Mouse (Mus musculus) neutrophil, adult 5-6 weeks (primary cell): ENCODE measurements around the gene Zdhhc20. TPM values are rescaled to one million over a fixed set of nuclear protein-coding genes. Genes with fewer than 3 reads are reported as not detected.
"Not testable (repeated sequence)": the region's sequence is repeated elsewhere in the genome, so short reads cannot be mapped to it uniquely, and the experiment has no call there.

ENCODE experiments used
- ATAC-seq: fragments of 151-379, 151-347 bp; 2 replicates; pipeline ENCODE4 v1.8.0; 2017; ENCODE audit warnings: mild to moderate bottlenecking, moderate TSS enrichment; ENCODE audit not compliant: insufficient number of reproducible peaks, poor library complexity, low FRiP score, severe bottlenecking; ENCODE audit errors: extremely low read depth
- total RNA-seq: library from RNA; stranded (forward); fragments of 200-1000 nt; gene quantifications from 2 replicates; pipeline ENCODE4 v1.2.3, GENCODE M21; 2017

Gene Zdhhc20
- total RNA-seq, 1 experiment from 2014 or later: 94.2 TPM

DNA sequence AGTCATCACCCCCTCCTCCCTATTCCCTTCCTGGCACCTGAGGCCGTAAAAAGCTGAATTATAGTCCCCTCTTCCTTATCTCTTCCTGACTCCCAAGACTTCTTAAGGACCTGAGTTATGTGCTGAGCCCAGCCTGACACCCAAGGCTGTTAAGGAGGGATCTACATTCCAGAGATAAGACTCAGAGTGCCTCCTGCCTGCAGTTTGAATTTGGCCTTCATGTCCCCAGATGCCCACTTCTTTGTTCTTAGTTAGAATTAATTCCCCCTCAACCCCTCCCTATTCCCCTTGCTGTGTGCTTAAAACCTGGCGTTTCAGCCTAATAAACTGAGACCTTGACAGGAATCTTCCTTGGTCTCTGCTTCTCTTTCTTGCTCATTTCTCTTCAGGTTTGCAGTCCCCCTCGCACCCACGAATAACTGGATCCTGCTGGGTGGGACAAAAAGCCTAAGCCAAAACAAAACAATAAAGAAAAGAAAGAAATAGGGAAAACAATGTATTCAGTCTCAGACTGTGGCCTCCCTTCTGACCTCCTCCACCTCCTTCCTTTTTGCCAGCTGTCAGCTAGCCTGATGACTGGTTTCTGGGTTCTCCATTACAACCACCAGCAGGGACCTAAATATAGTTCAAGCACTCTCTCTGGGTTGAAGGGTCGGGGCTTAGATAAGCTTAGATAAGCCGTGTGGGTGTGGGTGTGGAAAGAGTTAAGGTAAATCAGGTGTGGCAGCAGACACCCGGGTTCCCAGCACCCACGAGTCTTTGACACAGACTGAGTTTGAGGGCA lies 6.2 kb upstream of the Zdhhc20 start:
- not testable (repeated sequence) for ATAC-seq

DNA sequence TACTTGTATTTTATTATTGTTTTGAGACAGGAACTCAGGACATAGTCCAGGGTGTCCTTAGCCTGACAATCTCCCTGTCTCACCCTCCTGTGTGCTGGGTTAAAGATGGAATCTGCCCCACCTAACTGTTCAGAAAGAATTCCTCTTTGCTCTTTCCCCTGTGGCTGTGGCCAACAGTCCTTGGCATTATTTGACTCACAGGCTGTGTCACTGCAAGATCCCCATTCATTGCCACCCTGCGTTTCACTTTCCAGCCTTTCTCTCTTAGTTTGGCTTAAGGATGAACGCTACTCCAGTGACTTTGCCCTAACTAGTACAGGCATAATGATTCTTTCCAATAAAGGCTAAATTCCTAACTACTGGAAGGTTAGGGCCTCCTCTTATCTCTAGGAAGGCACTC lies 4.3 kb upstream of the Zdhhc20 start:
- no peak for ATAC-seq

- ATAC-seq: no peak
These were observed 2.9 kb upstream of the Zdhhc20 start for GRCm38 (mm10) chr14:57892961-57893360.

- ATAC-seq: no peak
These were observed 500 bp downstream of the Zdhhc20 start for GRCm38 (mm10) chr14:57889541-57890010.

DNA sequence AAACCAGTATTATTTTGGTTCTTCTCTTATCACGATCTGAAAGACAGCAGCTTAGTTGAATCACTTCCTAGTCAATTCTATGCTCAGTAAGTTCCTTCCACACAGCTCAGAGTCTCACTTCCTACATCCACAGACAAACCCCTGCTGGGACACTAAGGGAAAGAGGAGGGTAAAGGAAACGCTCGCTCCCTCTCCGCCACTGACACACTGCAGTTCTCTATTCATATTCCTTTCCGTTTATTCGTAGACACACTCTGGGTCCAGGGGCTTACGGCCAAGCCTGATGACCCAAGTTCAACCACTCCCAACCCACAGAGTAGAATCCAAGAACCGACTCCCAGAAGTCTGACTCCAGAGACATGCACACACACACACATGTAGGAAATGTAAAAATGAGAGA lies 2.9 kb downstream of the Zdhhc20 start:
- ATAC-seq: no peak

GRCm38 (mm10) chr14:57886032-57886431 lies 4.0 kb downstream of the Zdhhc20 start:
- ATAC-seq: no peak

GRCm38 (mm10) chr14:57883341-57883740 lies 6.7 kb downstream of the Zdhhc20 start:
- no peak for ATAC-seq

GRCm38 (mm10) chr14:57882720-57883119 lies 7.4 kb downstream of the Zdhhc20 start:
- ATAC-seq: no peak

GRCm38 (mm10) chr14:57881793-57882192 lies 8.3 kb downstream of the Zdhhc20 start:
- peak; percentile 16; the same call in 1 of the 2 replicates for ATAC-seq

GRCm38 (mm10) chr14:57881074-57881473 lies 9.0 kb downstream of the Zdhhc20 start:
- ATAC-seq: no peak

- no peak for ATAC-seq
These were observed 12.2 kb downstream of the Zdhhc20 start for GRCm38 (mm10) chr14:57877921-57878320.

GRCm38 (mm10) chr14:57866676-57867276 lies 23.3 kb downstream of the Zdhhc20 start:
- ATAC-seq: no peak

DNA sequence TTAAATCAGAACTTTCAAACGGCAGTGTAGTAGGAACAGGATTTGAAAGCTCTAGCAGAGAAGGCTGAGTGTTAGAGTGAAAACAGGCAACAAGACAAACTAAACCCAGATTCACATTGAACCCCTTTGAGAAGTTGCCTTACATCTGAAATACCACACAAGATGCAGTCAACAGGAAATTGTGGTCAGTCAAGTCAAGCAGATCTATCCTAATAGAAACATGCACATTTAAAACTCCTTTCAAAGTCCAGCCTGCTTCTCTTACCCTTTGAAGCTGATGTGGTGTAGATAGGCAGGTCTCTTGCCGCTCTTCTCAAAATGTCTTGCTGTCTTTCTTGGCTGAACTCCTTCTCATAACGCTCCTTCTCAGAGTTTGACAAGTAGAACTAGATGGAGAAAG lies 24.8 kb downstream of the Zdhhc20 start:
- peak; percentile 36; the same call in 1 of the 2 replicates for ATAC-seq

- no peak for ATAC-seq
These were observed 26.9 kb downstream of the Zdhhc20 start for GRCm38 (mm10) chr14:57863129-57863528.

GRCm38 (mm10) chr14:57861987-57862412 lies 28.1 kb downstream of the Zdhhc20 start:
- ATAC-seq: no peak

DNA sequence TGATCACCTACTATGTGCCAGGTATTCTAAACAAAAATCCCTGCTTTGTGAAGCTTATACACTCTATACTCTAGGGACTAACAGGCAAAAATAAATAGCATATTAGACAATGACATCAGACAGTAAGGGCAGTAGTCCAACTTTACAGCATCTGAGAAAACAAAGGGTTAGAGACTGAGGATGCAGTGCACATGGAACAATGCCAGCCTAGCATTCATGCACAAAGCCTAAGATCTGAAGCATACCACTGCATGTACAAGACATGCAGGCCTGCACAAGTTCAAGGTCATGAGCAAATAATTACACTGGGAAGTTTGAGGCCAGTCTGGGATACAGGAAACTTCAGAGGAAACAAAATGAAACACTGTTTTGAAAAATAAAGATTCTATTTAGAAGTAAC lies 30.6 kb downstream of the Zdhhc20 start:
- no peak for ATAC-seq

DNA sequence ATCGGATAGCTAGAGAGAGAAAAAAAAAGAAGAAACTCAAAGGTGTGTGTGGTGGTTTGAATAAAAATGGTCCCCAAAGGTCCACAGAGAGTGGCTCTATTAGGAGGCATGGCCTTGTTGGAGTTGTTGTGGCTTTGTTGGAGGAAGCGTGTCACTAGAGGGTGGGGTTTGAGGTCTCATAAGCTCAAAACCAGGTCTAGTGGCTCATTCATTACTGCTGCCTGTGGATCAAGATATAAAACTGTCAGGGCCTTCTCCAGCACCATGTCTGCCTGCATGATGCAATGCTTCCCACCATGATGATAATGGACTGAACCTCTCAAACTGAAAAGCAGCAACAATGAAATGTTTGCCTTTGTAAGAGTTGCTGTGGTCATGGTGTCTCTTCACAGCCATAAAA lies 31.5 kb downstream of the Zdhhc20 start:
- ATAC-seq: no peak

GRCm38 (mm10) chr14:57856037-57856436 lies 34.0 kb downstream of the Zdhhc20 start:
- ATAC-seq: not testable (repeated sequence)

DNA sequence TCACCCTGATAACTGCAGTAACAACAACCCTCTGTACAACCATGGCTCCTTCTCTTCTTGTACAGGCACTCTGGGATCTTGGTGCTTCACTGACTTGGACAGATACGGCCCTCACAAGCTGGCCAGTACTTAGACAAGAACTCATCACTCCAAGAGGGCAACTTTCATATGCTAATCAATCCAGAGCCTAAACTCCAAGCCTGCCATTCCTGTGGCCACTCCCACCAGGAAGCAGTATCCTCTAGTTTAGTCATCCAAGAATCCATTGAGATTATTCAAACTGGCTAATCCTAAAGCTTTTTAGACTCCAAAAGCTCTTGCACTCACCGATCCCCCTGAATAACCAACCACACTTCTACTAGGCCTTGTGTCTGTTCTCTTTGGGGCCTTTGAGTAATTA lies 37.1 kb downstream of the Zdhhc20 start:
- no peak for ATAC-seq

- no peak for ATAC-seq
These were observed 39.7 kb downstream of the Zdhhc20 start for GRCm38 (mm10) chr14:57850330-57850729.
